Mouse (Mus musculus) lung, postnatal 0 days (tissue): ENCODE measurements around the gene Bach2. TPM values are rescaled to one million over a fixed set of nuclear protein-coding genes. Genes with fewer than 3 reads are reported as not detected.

ENCODE experiments used
- ATAC-seq: fragments of 200-750 bp; cut with Nextera tagmentation; 2 replicates; pipeline ENCODE4 v1.8.0; 2017; ENCODE audit warnings: moderate library complexity
- DNase-seq: peaks from one replicate; pipeline ENCODE4 v3.0.0-alpha.2; 2016; ENCODE audit warnings: low spot score
- H3K27ac ChIP-seq: fragments of 300-500 bp; sonication (generic); 2 replicates; pipeline ENCODE4 v1.5.1; 2014; ENCODE audit warnings: antibody characterized with exemption, mild to moderate bottlenecking, low read length, mixed read lengths
- H3K27me3 ChIP-seq: fragments of 300-500 bp; sonication (generic); replicated peaks from 2 replicates; pipeline ENCODE4 v1.6.1; 2014; ENCODE audit warnings: low read length, mixed read lengths; ENCODE audit not compliant: insufficient read depth
- H3K36me3 ChIP-seq: fragments of 300-500 bp; sonication (generic); 2 replicates; pipeline ENCODE4 v1.6.1; 2014; ENCODE audit warnings: low read length, mixed read lengths; ENCODE audit not compliant: insufficient read depth
- H3K4me1 ChIP-seq: fragments of 300-500 bp; sonication (generic); 2 replicates; pipeline ENCODE4 v1.6.1; 2014; ENCODE audit warnings: antibody characterized with exemption, low read depth, low read length, mixed read lengths; ENCODE audit not compliant: insufficient read depth
- H3K4me2 ChIP-seq: fragments of 300-500 bp; sonication (generic); replicated peaks from 2 replicates; pipeline ENCODE4 v1.6.1; 2014; ENCODE audit warnings: low read depth, mild to moderate bottlenecking, low read length, moderate library complexity, mixed read lengths
- H3K4me3 ChIP-seq: fragments of 300-500 bp; sonication (generic); 2 replicates; pipeline ENCODE4 v1.5.1; 2014; ENCODE audit warnings: low read depth, low read length
- H3K9ac ChIP-seq: fragments of 300-500 bp; sonication (generic); replicated peaks from 2 replicates; pipeline ENCODE4 v1.6.1; 2014; ENCODE audit warnings: low read depth, mild to moderate bottlenecking
- H3K9me3 ChIP-seq: fragments of 300-500 bp; sonication (generic); 2 replicates; pipeline ENCODE4 v1.6.1; 2016; ENCODE audit warnings: low read length, mixed read lengths
- CTCF ChIP-seq: IDR thresholded peaks from 2 replicates; pipeline ENCODE4 v1.5.1; 2016; ENCODE audit warnings: antibody characterized with exemption, mild to moderate bottlenecking
- EP300 ChIP-seq: IDR thresholded peaks from 2 replicates; pipeline ENCODE4 v1.6.1; 2016; ENCODE audit warnings: antibody characterized with exemption, mild to moderate bottlenecking, control low read depth
- WGBS: fragments of 180-500 bp; shearing (Covaris S2); extraction: QIAGEN DNeasy Blood & Tissue Kit; methylation state at CpG from one replicate; pipeline ENCODE4 v1.1.7; 2014; 5-methylcytosine and 5-hydroxymethylcytosine counted together
- polyA plus RNA-seq: library from polyadenylated mRNA; unstranded; fragments of >200 nt; fragmentation: Nextera tagmentation; extraction: Ambion mirVana; gene quantifications from 2 replicates; pipeline ENCODE4 v1.2.1, GENCODE M21; 2015

Bach2 gene
- polyA plus RNA-seq, 1 experiment from 2014 or later = 8.8 TPM

DNA sequence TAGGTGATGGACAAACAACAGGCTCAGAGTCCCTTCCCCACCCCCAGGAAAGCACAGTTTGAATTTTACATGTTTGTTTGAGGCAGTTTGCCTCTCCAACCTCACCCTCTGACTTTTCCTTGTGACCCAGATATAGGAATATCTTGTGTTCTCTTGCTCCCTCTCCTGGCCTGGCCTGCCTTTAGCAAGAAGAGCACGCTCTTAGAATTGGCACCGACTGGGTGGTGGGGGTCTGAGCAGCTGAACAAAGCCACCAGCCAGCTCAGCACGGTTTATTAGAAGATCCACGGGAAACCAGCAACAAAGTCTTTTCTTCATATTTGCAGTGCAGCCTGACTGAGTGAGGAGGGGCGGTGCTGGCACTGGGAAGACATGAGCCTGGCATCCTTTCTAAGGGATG, 299.5 kb downstream of the Bach2 start:
- H3K36me3 ChIP-seq = no peaks in the 10 kb centered on the region
- peaks cover 3% of the 10 kb centered on the region; the same call in 1 of the 2 replicates for H3K4me1 ChIP-seq
- no peak overlapping the region for H3K4me2 ChIP-seq
- TF ChIP-seq EP300 = no peak
- peak; percentile 89 for TF ChIP-seq CTCF
- no peak overlapping the region for H3K9ac ChIP-seq
- no peak overlapping the region for H3K27ac ChIP-seq
- no peaks in the 10 kb centered on the region for H3K9me3 ChIP-seq
- DNase-seq (peak; percentile 86), ATAC-seq (peak; percentile 62; the same call in 1 of the 2 replicates)
- H3K4me3 ChIP-seq = no peak overlapping the region
- 24% methylated on average over 5 of the region's 5 CpGs for WGBS
- H3K27me3 ChIP-seq = no peaks in the 10 kb centered on the region

GRCm38 (mm10) chr4:32538488-32538887, 299.9 kb downstream of the Bach2 start:
- TF ChIP-seq CTCF = no peak
- TF ChIP-seq EP300 = no peak
- H3K4me2 ChIP-seq = no peak overlapping the region
- H3K9me3 ChIP-seq = no peaks in the 10 kb centered on the region
- no peak overlapping the region for H3K9ac ChIP-seq
- peaks cover 3% of the 10 kb centered on the region; the same call in 1 of the 2 replicates for H3K4me1 ChIP-seq
- DNase-seq (no peak), ATAC-seq (no peak)
- no peaks in the 10 kb centered on the region for H3K27me3 ChIP-seq
- H3K36me3 ChIP-seq = no peaks in the 10 kb centered on the region
- no peak overlapping the region for H3K4me3 ChIP-seq
- no peak overlapping the region for H3K27ac ChIP-seq
- WGBS = 62% methylated on average over 4 of the region's 4 CpGs

DNA sequence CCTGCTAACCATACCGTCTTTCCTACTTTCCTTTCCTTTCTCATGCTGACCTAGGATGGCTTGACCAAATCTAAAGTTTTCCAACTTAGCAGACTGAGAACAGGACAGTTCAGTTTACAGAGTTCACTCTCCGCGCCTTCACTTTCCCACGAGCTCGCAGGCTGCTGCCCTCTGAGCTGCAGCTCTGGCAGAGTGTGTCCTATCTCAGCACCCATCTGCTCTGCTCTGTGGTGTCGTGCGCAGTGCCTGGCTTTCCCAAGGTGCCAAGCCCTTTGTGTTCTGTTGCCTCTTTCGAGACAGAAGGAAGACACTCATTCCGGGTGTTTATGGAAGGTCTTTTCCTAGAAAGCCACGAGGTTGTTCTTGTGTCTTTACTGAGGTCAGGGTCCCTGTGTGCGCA, 300.4 kb downstream of the Bach2 start:
- no peak for TF ChIP-seq EP300
- TF ChIP-seq CTCF = no peak
- H3K4me2 ChIP-seq = no peak overlapping the region
- 81% methylated on average over 11 of the region's 11 CpGs for WGBS
- no peaks in the 10 kb centered on the region for H3K36me3 ChIP-seq
- H3K9me3 ChIP-seq = no peaks in the 10 kb centered on the region
- no peak overlapping the region for H3K27ac ChIP-seq
- no peak overlapping the region for H3K4me3 ChIP-seq
- no peak for DNase-seq
- no peaks in the 10 kb centered on the region for H3K27me3 ChIP-seq
- no peak overlapping the region for H3K9ac ChIP-seq
- peaks cover 3% of the 10 kb centered on the region; the same call in 1 of the 2 replicates for H3K4me1 ChIP-seq
- no peak for ATAC-seq

DNA sequence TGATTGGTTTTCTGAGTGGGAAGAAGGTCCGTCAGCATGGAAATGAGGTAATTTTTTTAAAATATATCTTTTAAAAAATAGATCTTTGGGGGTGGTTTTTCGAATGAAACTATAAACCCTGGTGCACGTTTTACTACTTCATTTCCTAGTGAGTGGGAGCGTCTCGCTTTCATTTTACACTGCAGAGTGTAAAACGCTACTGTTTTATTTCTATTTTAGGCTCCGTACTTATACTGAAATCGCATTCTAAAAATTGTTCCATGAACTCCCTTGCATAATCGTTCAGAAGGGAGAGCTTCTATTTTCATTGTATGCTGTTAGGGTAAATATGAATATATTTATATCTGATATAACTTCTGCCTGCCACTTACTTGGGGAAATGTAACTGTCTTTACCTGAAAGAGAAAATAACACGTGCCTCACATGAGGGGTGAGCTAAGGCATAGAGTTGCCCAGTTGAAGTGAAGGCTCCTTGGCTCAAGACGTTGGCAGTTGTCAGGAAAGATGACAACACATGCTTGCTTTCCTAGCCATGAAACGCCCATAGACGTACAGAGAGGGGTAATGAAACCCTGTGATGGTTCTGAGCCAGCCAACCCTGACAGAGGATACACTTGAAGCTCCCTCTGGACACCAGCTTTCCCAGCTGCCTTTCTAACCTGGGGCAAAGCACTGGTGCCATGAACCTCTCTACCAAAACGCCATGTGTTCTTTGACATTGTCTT, 306.4 kb downstream of the Bach2 start:
- 85% methylated on average over 14 of the region's 14 CpGs for WGBS
- ATAC-seq = no peak

DNA sequence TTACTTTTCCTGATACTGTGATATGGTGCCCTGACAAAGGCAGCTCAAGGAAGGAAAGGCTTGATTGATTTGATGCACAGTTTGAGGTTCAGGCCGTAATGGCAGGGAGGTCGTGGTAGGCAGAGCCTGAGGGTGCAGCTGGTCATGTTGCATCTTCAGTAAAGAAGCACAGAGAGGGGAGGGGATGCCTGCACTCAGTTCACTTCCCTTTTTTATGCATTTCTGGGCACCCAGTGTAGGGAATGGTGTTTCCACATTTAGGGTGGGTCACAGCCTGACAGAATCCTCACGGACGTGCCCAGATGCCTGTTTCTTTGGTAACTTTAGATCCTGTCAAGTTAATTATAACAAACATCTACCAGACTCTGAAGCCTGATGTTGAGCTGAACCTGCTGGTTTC, 306.9 kb downstream of the Bach2 start:
- 72% methylated on average over 4 of the region's 4 CpGs for WGBS
- H3K36me3 ChIP-seq = no peaks in the 10 kb centered on the region
- no peaks in the 10 kb centered on the region for H3K9me3 ChIP-seq
- TF ChIP-seq EP300 (no peak), CTCF (no peak)
- H3K9ac ChIP-seq = no peak overlapping the region
- ATAC-seq (no peak), DNase-seq (peak; percentile 5)
- no peak overlapping the region for H3K27ac ChIP-seq
- no peak overlapping the region for H3K4me3 ChIP-seq
- H3K4me2 ChIP-seq = no peak overlapping the region
- H3K4me1 ChIP-seq = no peaks in the 10 kb centered on the region
- no peaks in the 10 kb centered on the region for H3K27me3 ChIP-seq

More for the DNA sequence above, 306.4 kb downstream of the Bach2 start:
- Histone ChIP-seq H3K9me3 (no peaks in the 10 kb centered on the region), H3K27me3 (no peaks in the 10 kb centered on the region), H3K4me2 (no peak overlapping the region), H3K36me3 (no peaks in the 10 kb centered on the region), H3K27ac (no peak overlapping the region), H3K4me1 (no peaks in the 10 kb centered on the region), H3K4me3 (no peak overlapping the region), H3K9ac (no peak overlapping the region)
- TF ChIP-seq EP300 (no peak), CTCF (no peak)
- DNase-seq = no peak

- Histone ChIP-seq H3K9ac (no peak overlapping the region), H3K4me3 (no peak overlapping the region), H3K4me2 (no peak overlapping the region), H3K9me3 (no peaks in the 10 kb centered on the region), H3K27me3 (no peaks in the 10 kb centered on the region), H3K27ac (no peak overlapping the region), H3K36me3 (no peaks in the 10 kb centered on the region), H3K4me1 (no peaks in the 10 kb centered on the region)
- 93% methylated on average over 1 of the region's 1 CpGs for WGBS
- DNase-seq (no peak), ATAC-seq (no peak)
- no peak for TF ChIP-seq EP300
Observed at GRCm38 (mm10) chr4:32549150-32549549, 310.5 kb downstream of the Bach2 start.
